Mouse (Mus musculus): Measurements from ENCODE around the gene Bicc1.

GRCm38 (mm10) chr10:71082986-71083385 is 76.5 kb downstream of the Bicc1 start:
- no peak for TF ChIP-seq CTCF (IDR thresholded peaks at IDR 0.05; ENCODE audit: control insufficient read depth, insufficient read depth, low read length)
- no peak for TF ChIP-seq POLR2A (IDR thresholded peaks at IDR 0.05; ENCODE audit: borderline replicate concordance, control insufficient read depth, low read depth, low read length)
